Mouse (Mus musculus) forebrain, embryonic 16.5 days (tissue): ENCODE results near the gene Gm36079. TPM values are rescaled to one million over a fixed set of nuclear protein-coding genes. Genes with fewer than 3 reads are reported as not detected.
A peak's percentile ranks its signal among the peaks of the same experiment; 100 is the strongest.
"Not testable (repeated sequence)": the region's sequence is repeated elsewhere in the genome, so short reads cannot be mapped to it uniquely, and the experiment has no call there.

Source experiments
- ATAC-seq: fragments of 200-750 bp; cut with Nextera tagmentation; 2 replicates; pipeline ENCODE4 v1.8.0; 2017; ENCODE audit warnings: mild to moderate bottlenecking, moderate library complexity
- H3K27ac ChIP-seq: fragments of 300-500 bp; sonication (generic); 2 replicates; pipeline ENCODE4 v1.5.1; 2014; ENCODE audit warnings: low read length, control low read depth
- H3K27me3 ChIP-seq: fragments of 300-500 bp; sonication (generic); replicated peaks from 2 replicates; pipeline ENCODE4 v1.6.1; 2014; ENCODE audit warnings: low read length; ENCODE audit not compliant: control insufficient read depth, insufficient read depth
- H3K36me3 ChIP-seq: fragments of 300-500 bp; sonication (generic); 2 replicates; pipeline ENCODE4 v1.6.1; 2014; ENCODE audit not compliant: control insufficient read depth, insufficient read depth
- H3K4me1 ChIP-seq: fragments of 300-500 bp; sonication (generic); replicated peaks from 2 replicates; pipeline ENCODE4 v1.6.1; 2014; ENCODE audit warnings: low read length; ENCODE audit not compliant: control insufficient read depth, insufficient read depth
- H3K4me2 ChIP-seq: fragments of 300-500 bp; sonication (generic); 2 replicates; pipeline ENCODE4 v1.6.1; 2014; ENCODE audit warnings: mild to moderate bottlenecking, low read length, control low read depth
- H3K4me3 ChIP-seq: fragments of 300-500 bp; sonication (generic); replicated peaks from 2 replicates; pipeline ENCODE4 v1.5.1; 2014; ENCODE audit warnings: mild to moderate bottlenecking, low read length, control low read depth
- H3K9ac ChIP-seq: fragments of 300-500 bp; sonication (generic); replicated peaks from 2 replicates; pipeline ENCODE4 v1.6.1; 2014; ENCODE audit warnings: low read depth, low read length, control low read depth
- H3K9me3 ChIP-seq: fragments of 300-500 bp; sonication (generic); 2 replicates; pipeline ENCODE4 v1.6.1; 2016; ENCODE audit warnings: low read length; ENCODE audit not compliant: control insufficient read depth
- WGBS: fragments of 180-500 bp; shearing (Covaris S2); extraction: QIAGEN DNeasy Blood & Tissue Kit; methylation state at CpG from one replicate; pipeline ENCODE4 v1.1.7; 2014; 5-methylcytosine and 5-hydroxymethylcytosine counted together
- polyA plus RNA-seq: library from polyadenylated mRNA; unstranded; fragments of >200 nt; fragmentation: Nextera tagmentation; extraction: Ambion mirVana; gene quantifications from 2 replicates; pipeline ENCODE4 v1.2.1, GENCODE M21; 2015

Gm36079 gene
- polyA plus RNA-seq, 1 experiment from 2014 or later, result not detected

GRCm38 (mm10) chr13:119991917-119992496 is 34.8 kb downstream of the Gm36079 start:
- no CpG with 5 or more reads among the region's 10 CpGs for WGBS
- not testable (repeated sequence) for H3K4me2 ChIP-seq, ATAC-seq

GRCm38 (mm10) chr13:119991264-119991663 is 35.5 kb downstream of the Gm36079 start:
- not testable (repeated sequence) for H3K4me1 ChIP-seq, H3K27ac ChIP-seq, H3K27me3 ChIP-seq, H3K4me3 ChIP-seq, H3K4me2 ChIP-seq, H3K9ac ChIP-seq, H3K9me3 ChIP-seq, H3K36me3 ChIP-seq
- WGBS, result no CpG with 5 or more reads among the region's 13 CpGs
- peak; percentile 28; the same call in 1 of the 2 replicates for ATAC-seq

More at GRCm38 (mm10) chr13:119991917-119992496, 34.8 kb downstream of the Gm36079 start:
- H3K27me3 ChIP-seq, H3K36me3 ChIP-seq, H3K27ac ChIP-seq, H3K4me1 ChIP-seq, H3K4me3 ChIP-seq, H3K9me3 ChIP-seq, H3K9ac ChIP-seq: not testable (repeated sequence)

Other genes starting within 250 kb of the Gm36079 start
- gene Zfp131, start 236.1 kb downstream of the Gm36079 start, polyA plus RNA-seq, result 41.8 and 42.7 TPM in 2 replicates
- not detected in 2 replicates for gene AF067063, start 196.8 kb downstream of the Gm36079 start, polyA plus RNA-seq
- not detected in 2 replicates for gene D13Ertd608e, start 191.0 kb downstream of the Gm36079 start, polyA plus RNA-seq
- not detected in 2 replicates for gene Tcstv1, start 132.2 kb downstream of the Gm36079 start, polyA plus RNA-seq
- gene Gm21761, start 97.7 kb downstream of the Gm36079 start, polyA plus RNA-seq, result not detected in 2 replicates
- not detected in 2 replicates for gene B020031M17Rik, start 76.2 kb downstream of the Gm36079 start, polyA plus RNA-seq
- not detected in 2 replicates for gene Gm21188, start 25.2 kb upstream of the Gm36079 start, polyA plus RNA-seq
- not detected in 2 replicates for gene Gm20767, start 113.2 kb upstream of the Gm36079 start, polyA plus RNA-seq
- not detected in 2 replicates for gene Gm21818, start 145.4 kb upstream of the Gm36079 start, polyA plus RNA-seq
- gene Gm21762, start 188.9 kb upstream of the Gm36079 start, polyA plus RNA-seq, result not detected in 2 replicates
- gene Gm21731, start 212.1 kb upstream of the Gm36079 start, polyA plus RNA-seq, result not detected in 2 replicates
- not detected in 2 replicates for gene AF067061, start 236.1 kb upstream of the Gm36079 start, polyA plus RNA-seq